ENCODE assay signal across 8 mouse cellular contexts in the genomic region with DNA sequence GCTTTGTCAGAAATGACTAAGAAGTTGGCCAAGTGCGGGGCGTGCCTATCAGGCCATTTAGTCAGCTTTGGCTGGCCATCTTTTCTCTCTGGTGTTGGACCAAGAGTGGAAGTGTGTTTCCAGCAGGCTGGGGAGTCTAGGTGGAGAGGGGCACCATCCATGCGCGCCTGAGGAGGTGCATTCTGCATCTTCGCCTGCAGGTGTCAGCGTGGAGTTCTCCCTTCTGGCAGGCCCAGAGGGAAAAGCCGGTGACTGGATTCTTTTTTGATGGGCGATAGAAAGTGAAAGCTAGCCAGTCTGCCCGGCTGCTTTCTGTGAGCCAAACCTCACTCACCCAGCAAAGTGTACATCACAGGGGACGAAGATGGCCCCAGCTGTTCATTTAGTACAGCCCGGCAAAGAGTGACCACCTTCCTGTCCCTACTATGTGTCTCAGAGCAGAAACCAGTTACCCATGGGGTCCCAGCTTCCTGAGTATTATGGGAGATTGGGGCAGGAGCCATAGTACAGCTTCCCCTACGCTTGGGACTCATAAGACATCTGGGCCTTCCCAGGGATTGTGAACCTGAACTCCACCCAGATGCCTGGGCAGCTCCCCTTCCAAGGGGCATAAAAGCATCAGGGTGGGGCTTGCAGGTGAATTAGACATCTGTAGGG.
A peak's percentile ranks its signal among the peaks of the same experiment; 100 is the strongest.
DNase-seq lines count a peak whose midpoint lies in the region; ATAC-seq and TF ChIP-seq lines count a peak whose summit lies in the region.

No protein-coding gene starts in this region.

- H3K27me3 ChIP-seq in heart, embryonic 12.5 days (replicated peaks) = no peaks in the 10 kb centered on the region
- H3K27me3 ChIP-seq in kidney, embryonic 15.5 days = no peaks in the 10 kb centered on the region
- no peaks in the 10 kb centered on the region for H3K27me3 ChIP-seq in limb, embryonic 15.5 days
- no peaks in the 10 kb centered on the region for H3K27me3 ChIP-seq in midbrain, embryonic 16.5 days (ENCODE audit: control insufficient read depth, insufficient read depth, low read depth, low read length)

- peak; percentile 42; the same call in 1 of the 2 replicates for TF ChIP-seq CTCF in bone marrow macrophage, adult 2 months (IDR thresholded peaks at IDR 0.05; ENCODE audit: low read depth, low read length)

- peak overlapping the region; percentile 63; the same call in 1 of the 2 replicates for H3K9ac ChIP-seq in heart, embryonic 12.5 days
- no peak overlapping the region for H3K9ac ChIP-seq in kidney, embryonic 15.5 days
- H3K9ac ChIP-seq in limb, embryonic 15.5 days = no peak overlapping the region
- no peak overlapping the region for H3K9ac ChIP-seq in midbrain, embryonic 16.5 days (ENCODE audit: low read depth, low read length)

- H3K4me3 ChIP-seq in bone marrow macrophage, adult 2 months (ENCODE audit: insufficient read depth, low read length) = peak overlapping the region; percentile 56
- peak overlapping the region; percentile 36 for H3K4me3 ChIP-seq in heart, embryonic 12.5 days
- peak overlapping the region; percentile 26; the same call in 1 of the 2 replicates for H3K4me3 ChIP-seq in kidney, embryonic 15.5 days (replicated peaks)
- H3K4me3 ChIP-seq in limb, embryonic 15.5 days = peak overlapping the region; percentile 25
- no peak overlapping the region for H3K4me3 ChIP-seq in midbrain, embryonic 16.5 days (ENCODE audit: low read depth, low read length)

- H3K36me3 ChIP-seq in heart, embryonic 12.5 days = no peaks in the 10 kb centered on the region
- no peaks in the 10 kb centered on the region for H3K36me3 ChIP-seq in kidney, embryonic 15.5 days
- H3K36me3 ChIP-seq in limb, embryonic 15.5 days = no peaks in the 10 kb centered on the region
- no peaks in the 10 kb centered on the region for H3K36me3 ChIP-seq in midbrain, embryonic 16.5 days (ENCODE audit: control insufficient read depth, insufficient read depth, low read length)

- peaks cover 15% of the 10 kb centered on the region; the same call in 1 of the 2 replicates for H3K4me1 ChIP-seq in bone marrow macrophage, adult 2 months (ENCODE audit: control insufficient read depth, insufficient read depth, low read length)
- peaks cover 30% of the 10 kb centered on the region for H3K4me1 ChIP-seq in heart, embryonic 12.5 days (replicated peaks)
- H3K4me1 ChIP-seq in kidney, embryonic 15.5 days = peaks cover 46% of the 10 kb centered on the region
- peaks cover 46% of the 10 kb centered on the region for H3K4me1 ChIP-seq in limb, embryonic 15.5 days
- peaks cover 55% of the 10 kb centered on the region for H3K4me1 ChIP-seq in midbrain, embryonic 16.5 days (ENCODE audit: control insufficient read depth, insufficient read depth, low read length)

- ATAC-seq in erythroblast, adult 5-6 weeks (replicated peaks; ENCODE audit: low FRiP score, poor library complexity, severe bottlenecking) = peak; percentile 81; the same call in 1 of the 2 replicates
- ATAC-seq in heart, embryonic 12.5 days (ENCODE audit: insufficient number of reproducible peaks, low FRiP score) = peak; percentile 49; the same call in 1 of the 2 replicates
- ATAC-seq in kidney, embryonic 15.5 days (replicated peaks; ENCODE audit: low FRiP score) = no peak
- ATAC-seq in limb, embryonic 15.5 days (ENCODE audit: insufficient number of reproducible peaks, low FRiP score, low TSS enrichment, low read depth) = no peak
- ATAC-seq in midbrain, embryonic 16.5 days = no peak

- peak overlapping the region; percentile 69 for H3K4me2 ChIP-seq in heart, embryonic 12.5 days
- peak overlapping the region; percentile 57 for H3K4me2 ChIP-seq in kidney, embryonic 15.5 days
- H3K4me2 ChIP-seq in limb, embryonic 15.5 days = peak overlapping the region; percentile 34
- H3K4me2 ChIP-seq in midbrain, embryonic 16.5 days (ENCODE audit: low read length) = peak overlapping the region; percentile 17

- H3K27ac ChIP-seq in bone marrow macrophage, adult 2 months (ENCODE audit: insufficient read depth, low read depth, low read length) = no peak overlapping the region
- no peak overlapping the region for H3K27ac ChIP-seq in heart, embryonic 12.5 days (ENCODE audit: poor library complexity, severe bottlenecking)
- no peak overlapping the region for H3K27ac ChIP-seq in kidney, embryonic 15.5 days
- H3K27ac ChIP-seq in limb, embryonic 15.5 days = no peak overlapping the region
- H3K27ac ChIP-seq in midbrain, embryonic 16.5 days (ENCODE audit: low read length) = peak overlapping the region; percentile 43

- WGBS in heart, embryonic 12.5 days = 18% methylated on average over 12 of the region's 12 CpGs
- WGBS in kidney, embryonic 15.5 days = 21% methylated on average over 12 of the region's 12 CpGs
- 29% methylated on average over 12 of the region's 12 CpGs for WGBS in limb, embryonic 15.5 days
- WGBS in midbrain, embryonic 16.5 days = 16% methylated on average over 12 of the region's 12 CpGs

- TF ChIP-seq POLR2A in bone marrow macrophage, adult 2 months (IDR thresholded peaks at IDR 0.05; ENCODE audit: borderline replicate concordance, low read depth, low read length) = no peak

- peak; percentile 70 to 73 for DNase-seq in B cell, adult 2 months
- DNase-seq in spleen, adult 18-20 months = peak; percentile 38 to 62

- no peaks in the 10 kb centered on the region for H3K9me3 ChIP-seq in heart, embryonic 12.5 days (replicated peaks)
- no peaks in the 10 kb centered on the region for H3K9me3 ChIP-seq in kidney, embryonic 15.5 days (replicated peaks)
- no peaks in the 10 kb centered on the region for H3K9me3 ChIP-seq in limb, embryonic 15.5 days
- no peaks in the 10 kb centered on the region for H3K9me3 ChIP-seq in midbrain, embryonic 16.5 days (replicated peaks; ENCODE audit: control insufficient read depth, low read length, poor library complexity, severe bottlenecking)

Comparison
In these comparisons a context has a peak if more than half of its experiments do, and no peak if none do; other contexts are left out.
1. ATAC-seq: peak in erythroblast, adult 5-6 weeks (single experiment) and heart, embryonic 12.5 days (single experiment); none in kidney, embryonic 15.5 days (single experiment), limb, embryonic 15.5 days (single experiment) and midbrain, embryonic 16.5 days (single experiment).
2. H3K4me2 ChIP-seq: peak in every context shown above with its lines; median percentile 69 in heart, embryonic 12.5 days; 57 in kidney, embryonic 15.5 days; 34 in limb, embryonic 15.5 days; 17 in midbrain, embryonic 16.5 days.